Mouse (Mus musculus): ENCODE measurements around the gene Taf15.

The Taf15 gene

GRCm38 (mm10) chr11:83457912-83458601, 14.8 kb upstream of the Taf15 start:
- DNase-seq, result no peak

- no peak for DNase-seq
Measured at GRCm38 (mm10) chr11:83461462-83462027, 11.3 kb upstream of the Taf15 start.

GRCm38 (mm10) chr11:83462711-83463244, 10.1 kb upstream of the Taf15 start, which contains the start of gene Mmp28:
TSS of gene Mmp28 (minus strand) at chr11:83463071.
- peak; percentile 41 for DNase-seq

GRCm38 (mm10) chr11:83465976-83466375, 6.9 kb upstream of the Taf15 start:
- DNase-seq, result peak; percentile 93

GRCm38 (mm10) chr11:83467120-83467652, 5.7 kb upstream of the Taf15 start:
- peak; percentile 61 for DNase-seq

GRCm38 (mm10) chr11:83468765-83469164, 4.1 kb upstream of the Taf15 start:
- DNase-seq, result no peak

- no peak for DNase-seq
Measured at GRCm38 (mm10) chr11:83471766-83472165, 1.1 kb upstream of the Taf15 start.

GRCm38 (mm10) chr11:83473235-83474016, 540 bp downstream of the Taf15 start:
- peak; percentile 63 for DNase-seq

- no peak for DNase-seq
Measured at GRCm38 (mm10) chr11:83491488-83491887, 18.6 kb downstream of the Taf15 start.

GRCm38 (mm10) chr11:83495571-83495970, 22.7 kb downstream of the Taf15 start:
- no peak for DNase-seq

- DNase-seq, result no peak
Measured at GRCm38 (mm10) chr11:83504308-83504707, 31.4 kb downstream of the Taf15 start.

GRCm38 (mm10) chr11:83509521-83509920, 36.6 kb downstream of the Taf15 start:
- DNase-seq, result no peak

GRCm38 (mm10) chr11:83517153-83517552, 44.3 kb downstream of the Taf15 start:
- DNase-seq, result no peak

- no peak for DNase-seq
Measured at GRCm38 (mm10) chr11:83518371-83518770, 45.5 kb downstream of the Taf15 start.

- no peak for DNase-seq
Measured at GRCm38 (mm10) chr11:83522075-83522474, 49.2 kb downstream of the Taf15 start, which contains the start of gene Heatr9. TSS of gene Heatr9 (minus strand) at chr11:83522175.

- DNase-seq, result no peak
Measured at GRCm38 (mm10) chr11:83529024-83529423, 56.1 kb downstream of the Taf15 start.

GRCm38 (mm10) chr11:83530360-83530759, 57.5 kb downstream of the Taf15 start, which contains the start of gene Ccl5:
TSS of gene Ccl5 (minus strand) at chr11:83530518.
- DNase-seq, result no peak

- DNase-seq, result no peak
Measured at GRCm38 (mm10) chr11:83533192-83533591, 60.3 kb downstream of the Taf15 start.

- DNase-seq, result no peak
Measured at GRCm38 (mm10) chr11:83534143-83534542, 61.3 kb downstream of the Taf15 start.

- peak; percentile 33 for DNase-seq
Measured at GRCm38 (mm10) chr11:83534609-83535423, 61.9 kb downstream of the Taf15 start.

- DNase-seq, result no peak
Measured at GRCm38 (mm10) chr11:83536831-83537230, 63.9 kb downstream of the Taf15 start.

GRCm38 (mm10) chr11:83538705-83539314, 65.9 kb downstream of the Taf15 start:
- DNase-seq, result no peak
